Mouse (Mus musculus): Measurements from ENCODE around the gene 1700012B07Rik.

DNA sequence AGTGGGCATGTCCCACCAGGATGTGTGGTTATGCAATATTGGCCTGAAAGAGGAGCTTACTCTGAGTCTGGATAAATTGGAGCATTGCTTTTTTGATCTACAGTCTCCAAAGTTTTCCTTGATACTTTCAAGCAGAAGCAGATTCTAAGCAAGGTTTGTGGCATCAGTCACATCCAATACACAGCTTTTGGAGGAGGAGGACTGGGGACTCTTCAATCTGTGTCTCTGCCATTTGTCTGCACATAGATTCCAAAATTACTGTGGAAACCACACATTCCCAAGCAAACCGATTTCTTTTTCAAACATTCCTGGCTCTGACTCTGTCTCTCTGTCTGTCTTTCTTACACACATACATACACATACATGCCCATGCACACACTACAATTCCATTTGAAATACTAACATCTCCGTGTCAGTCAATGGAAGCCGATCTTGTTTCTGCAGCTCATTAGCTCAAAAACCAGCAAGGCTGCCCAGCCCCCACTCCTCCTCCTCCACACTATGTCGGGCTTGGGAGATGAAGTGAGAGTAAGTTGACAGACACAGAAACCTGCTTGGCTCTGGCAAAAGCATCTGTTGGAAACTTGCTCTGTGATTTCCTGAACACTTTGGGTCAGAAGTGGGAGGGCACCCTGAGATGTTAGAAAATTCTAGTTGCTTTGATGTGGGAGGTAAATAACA lies 18.5 kb downstream of the 1700012B07Rik start:
- TF ChIP-seq CTCF (IDR thresholded peaks at IDR 0.05 in 2 of 3, conservative IDR thresholded peaks at IDR 0.05 in 1 of 3; ENCODE audit: control insufficient read depth in 1 of 3, insufficient read depth in 1 of 3, low read depth in 2 of 3, low read length in 3 of 3, poor library complexity in 1 of 3, severe bottlenecking in 1 of 3) (no peak), RCOR1 (IDR thresholded peaks at IDR 0.05; ENCODE audit: low read depth, low read length) (no peak), EP300 (IDR thresholded peaks at IDR 0.05; ENCODE audit: low read depth in 1 of 2, low read length in 2 of 2) (no peak), MAX (IDR thresholded peaks at IDR 0.05; ENCODE audit: low read length) (no peak), POLR2A (IDR thresholded peaks at IDR 0.05; ENCODE audit: control insufficient read depth in 1 of 2, insufficient read depth in 1 of 2, low read depth in 1 of 2, low read length in 2 of 2, poor library complexity in 1 of 2) (no peak), JUND (IDR thresholded peaks at IDR 0.05; ENCODE audit: low read depth, low read length) (no peak), USF2 (IDR thresholded peaks at IDR 0.05; ENCODE audit: borderline replicate concordance in 1 of 2, insufficient read depth in 1 of 2, low read depth in 1 of 2, low read length in 2 of 2) (no peak)
